Mouse (Mus musculus) large intestine, adult 2 months (tissue): ENCODE measurements around the gene Ak8. TPM values are rescaled to one million over a fixed set of nuclear protein-coding genes. Genes with fewer than 3 reads are reported as not detected.

ENCODE experiments used
- DNase-seq: peaks from one replicate; pipeline ENCODE4 v3.0.0-alpha.2; 2012; ENCODE audit warnings: low read depth, low spot score
- WGBS: fragments of 180-500 bp; shearing (Covaris S2); methylation state at CpG from one replicate; pipeline ENCODE4 v1.1.7; 2018; 5-methylcytosine and 5-hydroxymethylcytosine counted together
- polyA plus RNA-seq: library from polyadenylated mRNA; depleted of rRNA; stranded (reverse); fragments of >200 nt; gene quantifications from 2 replicates; pipeline ENCODE4 v1.2.3, GENCODE M21; 2012; rRNA removed

Ak8 gene
- polyA plus RNA-seq, 1 experiment = 0.19 TPM

DNA sequence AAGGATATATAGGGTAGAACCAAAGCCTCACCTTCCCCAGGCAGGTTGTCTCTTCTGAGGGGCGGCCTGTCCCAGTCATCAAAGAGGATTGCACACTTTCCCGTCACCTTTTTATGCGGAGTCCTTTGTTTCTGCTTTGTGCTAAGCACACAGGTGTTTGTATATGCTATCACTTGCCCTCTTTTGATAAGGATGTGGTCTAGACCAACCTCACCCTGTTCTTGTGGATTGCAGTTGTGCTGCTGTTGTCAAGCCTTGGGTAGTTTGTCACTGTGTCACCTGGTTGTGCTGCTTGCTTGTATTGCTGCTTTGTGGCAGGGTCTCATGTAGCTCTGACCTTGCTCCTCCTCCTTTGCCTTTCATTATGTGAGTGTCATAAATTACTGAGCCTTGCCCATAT, 152.6 kb downstream of the Ak8 start:
- 84% methylated on average over 3 of the region's 3 CpGs for WGBS
- no peak for DNase-seq

DNA sequence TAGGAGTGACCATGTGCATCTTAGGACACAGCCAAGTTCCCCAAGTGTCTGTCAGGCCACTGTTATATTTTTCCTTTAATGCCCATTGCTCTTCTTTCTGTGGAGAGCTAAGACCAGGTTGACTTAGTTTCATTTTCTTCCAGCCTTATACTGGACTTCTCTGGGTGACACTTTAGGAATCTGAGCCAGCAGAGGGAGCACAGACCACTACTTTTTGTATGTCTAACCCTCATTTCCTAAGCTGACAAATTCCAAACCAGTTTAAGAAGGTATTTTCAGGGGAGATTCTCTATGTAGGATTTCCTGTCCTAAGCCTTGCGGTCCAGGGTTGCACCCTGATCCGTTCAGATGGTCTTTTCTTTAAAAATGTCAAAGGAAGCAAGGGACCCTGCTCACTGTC, 155.8 kb downstream of the Ak8 start:
- no peak for DNase-seq
- WGBS = 93% methylated on average over 2 of the region's 2 CpGs

DNA sequence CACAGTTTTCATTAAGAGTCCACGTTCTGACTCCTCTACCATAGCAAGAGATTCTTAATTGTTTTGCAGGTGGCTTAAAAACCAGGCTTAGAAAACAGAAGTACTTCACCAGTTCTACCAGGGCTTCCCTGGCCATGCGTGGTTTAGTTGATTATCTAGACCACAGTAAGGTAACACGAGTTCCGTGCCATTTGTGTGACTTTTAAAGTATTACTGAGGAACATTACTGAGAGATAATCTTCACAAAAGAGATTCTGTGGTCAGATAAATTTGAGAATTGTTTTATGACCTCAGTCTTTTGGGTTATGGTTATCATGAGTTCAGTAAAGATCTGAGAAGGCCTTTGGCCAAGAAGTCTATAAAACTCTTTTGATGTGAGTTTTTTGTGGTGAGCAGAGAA, 159.3 kb downstream of the Ak8 start:
- no peak for DNase-seq
- 67% methylated on average over 4 of the region's 4 CpGs for WGBS

DNA sequence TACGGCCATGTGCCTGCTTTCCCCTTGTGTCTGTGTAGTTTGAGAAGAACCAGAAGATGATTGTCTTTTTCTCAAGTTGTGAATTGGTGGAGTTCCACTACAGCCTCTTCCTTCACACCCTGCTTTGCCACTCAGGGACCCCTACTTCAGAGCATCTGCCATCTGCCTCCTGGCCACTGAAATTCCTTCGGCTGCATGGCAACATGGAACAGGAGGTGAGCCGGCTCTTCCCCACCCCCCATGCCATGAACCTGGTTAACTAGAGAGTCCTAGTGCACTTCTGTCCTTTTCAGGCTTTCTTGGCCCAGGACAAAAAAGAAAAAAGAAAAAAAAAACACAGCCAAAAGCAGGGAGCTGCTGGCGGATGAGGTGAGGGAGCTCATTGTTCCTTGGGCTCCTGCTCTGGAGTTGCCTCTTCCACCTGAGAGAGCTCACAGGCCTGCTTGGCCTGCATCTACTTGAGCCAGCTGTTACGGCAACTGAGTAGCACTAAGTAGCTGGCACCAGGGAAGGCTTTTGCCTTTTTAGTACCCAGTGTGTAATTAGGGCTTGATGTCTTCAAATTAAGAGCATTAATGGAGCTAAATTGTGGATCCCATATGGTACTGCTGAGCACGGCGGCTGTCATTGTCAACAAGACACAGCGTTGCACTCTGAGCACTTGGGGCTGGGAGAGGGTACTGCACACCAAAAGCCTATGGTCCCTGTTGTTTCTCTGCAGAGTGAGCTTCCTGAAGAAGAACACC, 160.9 kb downstream of the Ak8 start:
- 93% methylated on average over 8 of the region's 8 CpGs for WGBS
- no peak for DNase-seq

Other genes starting within 250 kb of the Ak8 start
- not detected in 2 replicates for gene 1700007K13Rik, start 233.8 kb upstream of the Ak8 start, polyA plus RNA-seq
- 35.9 and 40.6 TPM in 2 replicates for gene Mrps2, start 232.1 kb upstream of the Ak8 start, polyA plus RNA-seq
- 5.6 and 10.1 TPM in 2 replicates for gene Gbgt1, start 203.3 kb upstream of the Ak8 start, polyA plus RNA-seq
- 1.6 and 3.2 TPM in 2 replicates for gene Gm10134, start 194.1 kb upstream of the Ak8 start, polyA plus RNA-seq
- 60.9 and 80.2 TPM in 2 replicates for gene Ralgds, start 187.0 kb upstream of the Ak8 start, polyA plus RNA-seq
- 0.27 and 0.48 TPM in 2 replicates for gene Cel, start 136.8 kb upstream of the Ak8 start, polyA plus RNA-seq
- gene Gtf3c5, start 116.4 kb upstream of the Ak8 start, polyA plus RNA-seq = 20.7 and 21.5 TPM in 2 replicates
- gene Gfi1b, start 78.2 kb upstream of the Ak8 start, polyA plus RNA-seq = 0.79 and 1.3 TPM in 2 replicates
- gene Tsc1, start 58.9 kb upstream of the Ak8 start, polyA plus RNA-seq = 6.0 and 10.8 TPM in 2 replicates
- gene Spaca9, start 437 bp upstream of the Ak8 start, polyA plus RNA-seq = 0.82 and 1.0 TPM in 2 replicates
- 4.0 and 7.0 TPM in 2 replicates for gene Gtf3c4, start 140.2 kb downstream of the Ak8 start, polyA plus RNA-seq
- 2.6 and 3.0 TPM in 2 replicates for gene Ddx31, start 140.2 kb downstream of the Ak8 start, polyA plus RNA-seq
- 0.02 TPM in 1 of 2 replicates, not detected in the other for gene Barhl1, start 216.5 kb downstream of the Ak8 start, polyA plus RNA-seq